ENCODE assay signal across 19 mouse cellular contexts in the genomic region with DNA sequence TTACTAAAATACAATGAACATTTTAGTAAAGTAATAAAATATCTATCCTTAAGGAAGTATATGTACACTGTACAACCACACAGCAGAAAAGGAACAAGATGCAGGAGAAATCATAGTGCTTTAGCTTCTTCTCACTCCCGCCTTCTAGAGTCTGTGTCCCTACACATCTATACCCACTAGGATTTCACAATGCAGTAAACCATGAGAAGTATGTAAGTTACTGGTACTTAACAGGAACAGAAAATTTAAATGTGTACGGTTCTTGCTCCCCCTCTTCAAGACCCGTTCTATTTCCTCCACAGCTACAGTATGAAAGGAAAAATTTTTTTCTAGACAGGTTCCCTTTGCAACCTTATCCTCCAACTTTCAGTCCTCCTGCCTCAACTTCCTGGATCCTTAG. TPM values are rescaled to one million over a fixed set of nuclear protein-coding genes. Genes with fewer than 3 reads are reported as not detected.
DNase-seq lines count a peak whose midpoint lies in the region; ATAC-seq and TF ChIP-seq lines count a peak whose summit lies in the region.
"Had no signal": no experiment of that assay in that cellular context is flagged by ENCODE, and none has a peak within 500 bp of the region (broad histone marks: within the 10 kb centered on the region; RNA-seq: fewer than 3 reads in every experiment).

No protein-coding gene starts in this region.

- no peak overlapping the region for H3K4me3 ChIP-seq in heart, embryonic 15.5 days
- H3K4me3 ChIP-seq in midbrain, postnatal 0 days (ENCODE audit: low read depth, low read length): no peak overlapping the region
- H3K4me3 ChIP-seq: embryonic facial prominence, embryonic 12.5 days; embryonic facial prominence, embryonic 15.5 days; hindbrain, embryonic 12.5 days; hindbrain, embryonic 15.5 days had no signal

- TF ChIP-seq CTCF in midbrain, postnatal 0 days (IDR thresholded peaks at IDR 0.05): no peak

- peak overlapping the region; percentile 31; the same call in 1 of the 2 replicates for H3K27ac ChIP-seq in heart, embryonic 15.5 days
- H3K27ac ChIP-seq in midbrain, postnatal 0 days (ENCODE audit: low read depth, low read length): no peak overlapping the region
- H3K27ac ChIP-seq: embryonic facial prominence, embryonic 12.5 days; embryonic facial prominence, embryonic 15.5 days; hindbrain, embryonic 12.5 days; hindbrain, embryonic 15.5 days had no signal

- peaks cover 6% of the 10 kb centered on the region for H3K4me1 ChIP-seq in heart, embryonic 15.5 days (replicated peaks)
- H3K4me1 ChIP-seq in midbrain, postnatal 0 days (ENCODE audit: insufficient read depth, low read length): no peaks in the 10 kb centered on the region
- H3K4me1 ChIP-seq: embryonic facial prominence, embryonic 15.5 days had no signal

- DNase-seq in heart, adult 8-10 months (ENCODE audit: low spot score): no peak
- no peak for DNase-seq in frontal cortex, postnatal 10 days (ENCODE audit: low spot score in 2 of 2)
- DNase-seq in midbrain, postnatal 0 days (ENCODE audit: low spot score): no peak
- DNase-seq: adrenal gland, adult 8-10 months; adrenal gland, postnatal 25 days; cerebellum, adult 9-10 months; forebrain, postnatal 0 days; gastrocnemius, postnatal 10 days; gastrocnemius, postnatal 36 days had no signal

- H3K9ac ChIP-seq in heart, embryonic 15.5 days: no peak overlapping the region
- no peak overlapping the region for H3K9ac ChIP-seq in midbrain, postnatal 0 days (replicated peaks; ENCODE audit: low read length, poor library complexity, severe bottlenecking)
- H3K9ac ChIP-seq: embryonic facial prominence, embryonic 12.5 days; embryonic facial prominence, embryonic 15.5 days; forebrain, postnatal 0 days; hindbrain, embryonic 12.5 days; hindbrain, embryonic 15.5 days had no signal

- ATAC-seq in heart, embryonic 15.5 days (replicated peaks; ENCODE audit: insufficient number of reproducible peaks, insufficient read depth, low FRiP score, low read depth): no peak
- peak; percentile 85 for ATAC-seq in granulocyte monocyte progenitor cell, adult 5-6 weeks (replicated peaks; ENCODE audit: poor library complexity, severe bottlenecking)
- ATAC-seq in megakaryocyte progenitor cell, adult 5-6 weeks (replicated peaks; ENCODE audit: poor library complexity): peak; percentile 61
- no peak for ATAC-seq in midbrain, postnatal 0 days (ENCODE audit: low FRiP score)
- ATAC-seq: CD4-positive, CD25-positive, alpha-beta regulatory T cell, adult 4 months; forebrain, embryonic 14.5 days; intestine, postnatal 0 days had no signal

- WGBS in heart, embryonic 15.5 days: 71% methylated on average over 3 of the region's 3 CpGs
- WGBS in midbrain, postnatal 0 days: 86% methylated on average over 3 of the region's 3 CpGs

- no peak overlapping the region for H3K4me2 ChIP-seq in heart, embryonic 15.5 days
- no peak overlapping the region for H3K4me2 ChIP-seq in midbrain, postnatal 0 days (ENCODE audit: low read depth, low read length, poor library complexity, severe bottlenecking)
- H3K4me2 ChIP-seq: embryonic facial prominence, embryonic 12.5 days; embryonic facial prominence, embryonic 15.5 days; hindbrain, embryonic 12.5 days; hindbrain, embryonic 15.5 days had no signal

- no peaks in the 10 kb centered on the region for H3K27me3 ChIP-seq in heart, embryonic 15.5 days
- H3K27me3 ChIP-seq in midbrain, postnatal 0 days (ENCODE audit: insufficient read depth, low read length): no peaks in the 10 kb centered on the region
- H3K27me3 ChIP-seq: embryonic facial prominence, embryonic 12.5 days; embryonic facial prominence, embryonic 15.5 days; hindbrain, embryonic 12.5 days; hindbrain, embryonic 15.5 days had no signal

- H3K9me3 ChIP-seq in heart, embryonic 15.5 days (replicated peaks): no peaks in the 10 kb centered on the region
- H3K9me3 ChIP-seq in midbrain, postnatal 0 days (ENCODE audit: low read length): no peaks in the 10 kb centered on the region
- H3K9me3 ChIP-seq: embryonic facial prominence, embryonic 12.5 days; embryonic facial prominence, embryonic 15.5 days; hindbrain, embryonic 12.5 days; hindbrain, embryonic 15.5 days had no signal

- H3K36me3 ChIP-seq in heart, embryonic 15.5 days: no peaks in the 10 kb centered on the region
- H3K36me3 ChIP-seq in midbrain, postnatal 0 days (ENCODE audit: insufficient read depth, low read length): no peaks in the 10 kb centered on the region
- H3K36me3 ChIP-seq: embryonic facial prominence, embryonic 12.5 days; embryonic facial prominence, embryonic 15.5 days; hindbrain, embryonic 12.5 days; hindbrain, embryonic 15.5 days had no signal

RNA-seq across cellular contexts. Expression of gene Rfx3, which starts 8.3 kb away (rescaled TPM):
- polyA plus RNA-seq in heart, embryonic 15.5 days (2015; fragmentation: Nextera tagmentation; extraction: Ambion mirVana): 4.8 and 6.2 TPM in 2 replicates
- 1 to 10 TPM; 2.0 to 3.6 (median 2.2) TPM for total RNA-seq in heart, adult 8-10 months (2022)
- total RNA-seq in granulocyte monocyte progenitor cell, adult 5-6 weeks (2014; fragmentation: Nextera tagmentation): 10.0 and 12.5 TPM in 2 replicates
- total RNA-seq in granulocyte monocyte progenitor cell, adult 5-6 weeks (2017): 4.4 and 4.8 TPM in 2 replicates
- total RNA-seq in megakaryocyte progenitor cell, adult 5-6 weeks (2015): 4.8 and 6.1 TPM in 2 replicates
- 3.1 and 5.1 TPM in 2 replicates for total RNA-seq in megakaryocyte progenitor cell, adult 5-6 weeks (2017)
- 26.4 and 36.7 TPM in 2 replicates for total RNA-seq in midbrain, postnatal 0 days (2014; rRNA removed)
- polyA plus RNA-seq in midbrain, postnatal 0 days (2015; fragmentation: Nextera tagmentation; extraction: Ambion mirVana): 11.6 and 14.2 TPM in 2 replicates

Comparison
In these comparisons a context has a peak if more than half of its experiments do, and no peak if none do; other contexts are left out.
1. ATAC-seq: peak in granulocyte monocyte progenitor cell, adult 5-6 weeks (single experiment) and megakaryocyte progenitor cell, adult 5-6 weeks (single experiment); none in heart, embryonic 15.5 days (single experiment) and midbrain, postnatal 0 days (single experiment).